Mouse (Mus musculus): ENCODE data around the gene Phrf1.
"Not testable (repeated sequence)": the region's sequence is repeated elsewhere in the genome, so short reads cannot be mapped to it uniquely, and the experiment has no call there.

Phrf1 gene

DNA sequence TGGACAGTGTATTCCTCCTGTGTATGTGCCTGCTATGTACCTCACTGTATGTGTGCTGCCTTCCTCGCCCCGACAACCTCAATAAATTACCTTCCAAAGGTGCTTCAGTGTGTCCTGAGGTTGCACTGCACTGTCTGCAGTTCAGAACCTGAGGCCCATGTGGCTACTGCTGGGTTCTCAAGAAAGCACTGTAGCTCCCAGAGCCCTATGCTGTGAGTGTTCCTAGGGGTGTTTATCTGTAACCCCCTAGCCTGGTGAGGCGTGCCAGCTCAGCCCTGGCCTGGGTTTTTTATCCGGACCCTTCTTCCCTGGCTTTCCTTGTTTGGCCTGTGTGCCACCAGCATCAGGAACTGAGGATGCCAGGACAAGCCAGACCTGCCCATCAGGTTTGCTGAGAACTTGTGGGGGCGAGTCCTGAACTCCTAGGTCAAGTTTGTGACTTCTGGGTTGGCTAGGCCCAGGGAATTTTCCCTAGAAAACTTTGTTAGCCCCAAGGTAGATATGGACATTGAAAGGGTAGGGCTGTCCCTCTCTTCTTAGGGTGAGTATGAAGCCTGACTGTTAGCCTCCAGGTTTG lies 9.9 kb upstream of the Phrf1 start:
- Histone ChIP-seq H3K36me3 (ENCODE audit: control insufficient read depth, insufficient read depth, low read length, poor library complexity, severe bottlenecking) (no peaks in the 10 kb centered on the region), H3K27me3 (ENCODE audit: control insufficient read depth, insufficient read depth, low read length, poor library complexity, severe bottlenecking) (no peaks in the 10 kb centered on the region)
- DNase-seq (ENCODE audit: low read depth, low spot score): no peak

- Histone ChIP-seq H3K36me3 (ENCODE audit: control insufficient read depth, insufficient read depth, low read length, poor library complexity, severe bottlenecking) (no peaks in the 10 kb centered on the region), H3K27me3 (ENCODE audit: control insufficient read depth, insufficient read depth, low read length, poor library complexity, severe bottlenecking) (no peaks in the 10 kb centered on the region; the same call in 1 of the 2 replicates)
- DNase-seq (ENCODE audit: low read depth, low spot score): no peak
Measured at GRCm38 (mm10) chr7:141219558-141220099, 9.0 kb upstream of the Phrf1 start.

- DNase-seq (ENCODE audit: low read depth, low spot score): no peak
- H3K27me3 ChIP-seq (ENCODE audit: control insufficient read depth, insufficient read depth, low read length, poor library complexity, severe bottlenecking): no peaks in the 10 kb centered on the region; the same call in 1 of the 2 replicates
- H3K36me3 ChIP-seq (ENCODE audit: control insufficient read depth, insufficient read depth, low read length, poor library complexity, severe bottlenecking): no peaks in the 10 kb centered on the region
Measured at GRCm38 (mm10) chr7:141220377-141220776, 8.2 kb upstream of the Phrf1 start.

GRCm38 (mm10) chr7:141221249-141222125 lies 7.1 kb upstream of the Phrf1 start:
- peak; percentile 93 for DNase-seq (ENCODE audit: low read depth, low spot score)

DNA sequence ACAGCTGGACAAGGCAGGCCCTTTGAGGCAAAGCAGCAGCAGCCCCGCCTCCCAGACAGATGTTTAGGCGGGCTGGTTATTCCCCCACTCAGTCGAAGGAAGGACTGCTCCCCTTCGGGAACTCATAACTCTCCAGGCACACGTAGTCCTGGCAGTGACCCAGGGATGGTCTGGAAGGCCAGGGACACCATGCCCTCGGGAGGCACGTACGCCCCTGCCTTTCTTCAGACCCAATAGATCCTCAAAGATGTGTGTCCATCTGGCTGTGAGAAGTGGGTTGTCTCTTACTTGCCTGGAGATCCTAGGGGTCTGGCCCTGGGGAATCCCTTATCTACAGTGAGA lies 6.5 kb upstream of the Phrf1 start:
- no peaks in the 10 kb centered on the region; the same call in 1 of the 2 replicates for H3K27me3 ChIP-seq (ENCODE audit: control insufficient read depth, insufficient read depth, low read length, poor library complexity, severe bottlenecking)
- H3K36me3 ChIP-seq (ENCODE audit: control insufficient read depth, insufficient read depth, low read length, poor library complexity, severe bottlenecking): no peaks in the 10 kb centered on the region
- no peak for DNase-seq (ENCODE audit: low read depth, low spot score)

More at GRCm38 (mm10) chr7:141221249-141222125, 7.1 kb upstream of the Phrf1 start:
- H3K36me3 ChIP-seq (ENCODE audit: control insufficient read depth, insufficient read depth, low read length, poor library complexity, severe bottlenecking): no peaks in the 10 kb centered on the region
- H3K27me3 ChIP-seq (ENCODE audit: control insufficient read depth, insufficient read depth, low read length, poor library complexity, severe bottlenecking): no peaks in the 10 kb centered on the region; the same call in 1 of the 2 replicates

DNA sequence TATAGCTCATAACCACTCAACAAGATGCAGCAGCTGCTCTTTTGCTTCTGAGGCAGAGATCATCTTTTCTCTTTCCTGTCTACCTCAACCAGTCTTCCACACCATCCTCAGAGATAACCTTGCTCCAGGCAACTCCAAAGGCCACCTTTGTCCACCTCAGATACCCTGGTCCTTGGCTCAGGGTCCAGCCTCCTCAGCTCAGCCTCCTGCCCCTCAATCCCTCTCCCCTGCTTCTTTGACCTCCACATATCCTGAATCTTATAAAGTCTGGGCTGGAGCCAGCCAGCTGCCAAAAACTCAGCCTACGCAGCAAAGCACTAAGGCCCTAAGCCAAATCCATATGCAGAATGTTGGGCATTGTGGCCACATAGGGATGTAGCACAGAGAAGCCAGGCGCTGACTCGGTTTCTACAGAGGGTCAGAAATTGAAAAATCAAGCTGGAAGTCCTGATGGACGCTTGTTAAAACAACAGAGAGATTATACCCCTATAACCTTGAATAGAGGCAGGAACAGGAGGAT lies 5.8 kb upstream of the Phrf1 start:
- Histone ChIP-seq H3K27me3 (ENCODE audit: control insufficient read depth, insufficient read depth, low read length, poor library complexity, severe bottlenecking) (no peaks in the 10 kb centered on the region; the same call in 1 of the 2 replicates), H3K36me3 (ENCODE audit: control insufficient read depth, insufficient read depth, low read length, poor library complexity, severe bottlenecking) (no peaks in the 10 kb centered on the region)
- no peak for DNase-seq (ENCODE audit: low read depth, low spot score)

- no peaks in the 10 kb centered on the region; the same call in 1 of the 2 replicates for H3K27me3 ChIP-seq (ENCODE audit: control insufficient read depth, insufficient read depth, low read length, poor library complexity, severe bottlenecking)
- H3K36me3 ChIP-seq (ENCODE audit: control insufficient read depth, insufficient read depth, low read length, poor library complexity, severe bottlenecking): no peaks in the 10 kb centered on the region; the same call in 1 of the 2 replicates
- peak; percentile 31 for DNase-seq (ENCODE audit: low read depth, low spot score)
Measured at GRCm38 (mm10) chr7:141226535-141226934, 2.0 kb upstream of the Phrf1 start.

DNA sequence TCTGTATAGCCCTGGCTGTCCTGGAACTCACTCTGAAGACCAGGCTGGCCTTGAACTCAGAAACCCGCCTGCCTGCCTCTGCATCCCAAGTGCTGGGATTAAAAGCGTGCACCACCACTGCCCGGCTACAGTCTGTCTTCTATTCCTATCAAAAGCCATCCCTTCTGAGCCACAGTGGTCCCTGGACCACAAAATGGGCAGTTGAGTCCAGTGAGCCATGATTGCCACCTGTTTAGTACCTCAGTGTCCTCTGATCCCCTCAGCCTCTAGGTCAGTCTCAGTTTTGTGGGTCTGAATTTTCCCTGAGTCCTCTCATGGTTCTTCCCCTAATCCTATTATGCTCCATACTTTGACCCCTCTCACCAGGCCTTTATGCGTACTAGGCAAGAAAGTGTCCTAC lies 788 bp upstream of the Phrf1 start:
- Histone ChIP-seq H3K36me3 (ENCODE audit: control insufficient read depth, insufficient read depth, low read length, poor library complexity, severe bottlenecking) (peaks cover under 1% of the 10 kb centered on the region), H3K27me3 (ENCODE audit: control insufficient read depth, insufficient read depth, low read length, poor library complexity, severe bottlenecking) (no peaks in the 10 kb centered on the region; the same call in 1 of the 2 replicates)
- no peak for DNase-seq (ENCODE audit: low read depth, low spot score)

DNA sequence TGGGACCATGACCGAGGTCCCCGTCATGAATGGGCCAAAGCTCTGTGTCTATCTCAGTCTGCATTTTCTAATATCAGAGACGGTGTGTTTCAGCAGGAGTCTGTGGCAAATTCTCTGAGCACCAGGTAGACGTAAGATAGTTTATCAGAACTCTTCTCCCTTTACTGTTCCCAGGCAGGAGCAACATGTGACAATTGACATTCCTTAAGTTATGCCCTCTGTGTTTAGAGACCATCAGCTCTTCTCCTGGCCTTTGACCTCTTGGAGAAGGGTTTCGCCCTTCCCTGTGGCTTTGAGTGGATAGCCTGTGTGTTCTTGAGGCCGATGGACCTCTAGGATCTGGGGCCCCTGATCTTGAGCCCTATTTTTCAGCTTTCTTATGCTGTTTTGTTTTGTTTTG lies 1.1 kb downstream of the Phrf1 start:
- no peak for DNase-seq (ENCODE audit: low read depth, low spot score)
- no peaks in the 10 kb centered on the region for H3K27me3 ChIP-seq (ENCODE audit: control insufficient read depth, insufficient read depth, low read length, poor library complexity, severe bottlenecking)
- H3K36me3 ChIP-seq (ENCODE audit: control insufficient read depth, insufficient read depth, low read length, poor library complexity, severe bottlenecking): peaks cover 4% of the 10 kb centered on the region

DNA sequence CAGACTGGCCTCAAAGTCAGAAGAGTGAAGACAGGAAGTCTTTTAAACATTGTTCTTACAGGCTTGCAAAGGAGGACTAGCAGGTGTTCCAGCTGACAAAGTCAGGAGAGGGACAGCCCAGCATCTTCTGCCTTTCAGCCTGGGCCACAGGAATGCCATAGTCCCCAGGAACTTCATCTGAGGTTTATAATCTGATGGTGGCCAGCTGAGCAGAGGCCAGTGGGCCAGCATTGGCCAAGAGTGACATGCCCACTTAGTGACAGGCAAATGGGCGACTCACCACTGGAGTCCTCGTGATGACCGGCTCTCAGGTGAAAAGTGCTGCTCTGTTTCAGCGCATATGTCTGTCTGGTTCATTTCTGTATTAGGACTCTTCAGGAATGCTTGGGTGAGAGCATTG lies 2.0 kb downstream of the Phrf1 start:
- H3K27me3 ChIP-seq (ENCODE audit: control insufficient read depth, insufficient read depth, low read length, poor library complexity, severe bottlenecking): no peaks in the 10 kb centered on the region
- no peak for DNase-seq (ENCODE audit: low read depth, low spot score)
- peaks cover 4% of the 10 kb centered on the region for H3K36me3 ChIP-seq (ENCODE audit: control insufficient read depth, insufficient read depth, low read length, poor library complexity, severe bottlenecking)

GRCm38 (mm10) chr7:141231111-141231510 lies 2.5 kb downstream of the Phrf1 start:
- no peak for DNase-seq (ENCODE audit: low read depth, low spot score)
- Histone ChIP-seq H3K36me3 (ENCODE audit: control insufficient read depth, insufficient read depth, low read length, poor library complexity, severe bottlenecking) (peaks cover 6% of the 10 kb centered on the region), H3K27me3 (ENCODE audit: control insufficient read depth, insufficient read depth, low read length, poor library complexity, severe bottlenecking) (no peaks in the 10 kb centered on the region)

DNA sequence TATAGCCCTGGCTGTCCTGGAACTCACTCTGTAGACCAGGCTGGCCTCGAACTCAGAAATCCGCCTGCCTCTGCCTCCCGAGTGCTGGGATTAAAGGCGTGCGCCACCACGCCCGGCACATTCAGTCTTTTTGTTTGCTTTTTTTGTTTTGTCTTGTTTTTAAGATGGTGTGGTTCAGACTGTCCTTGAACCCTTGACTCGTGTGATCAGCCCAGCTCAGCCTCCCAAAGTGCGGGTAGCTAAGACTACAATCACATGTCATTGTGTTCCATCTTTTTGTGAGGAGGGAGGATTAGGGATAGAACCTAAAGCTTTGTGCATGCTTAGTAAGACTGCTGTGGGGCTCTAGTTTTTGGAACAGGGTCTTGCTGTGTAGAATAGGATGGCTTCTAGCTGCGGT lies 3.0 kb downstream of the Phrf1 start:
- Histone ChIP-seq H3K36me3 (ENCODE audit: control insufficient read depth, insufficient read depth, low read length, poor library complexity, severe bottlenecking) (peaks cover 6% of the 10 kb centered on the region), H3K27me3 (ENCODE audit: control insufficient read depth, insufficient read depth, low read length, poor library complexity, severe bottlenecking) (no peaks in the 10 kb centered on the region)
- DNase-seq (ENCODE audit: low read depth, low spot score): no peak

DNA sequence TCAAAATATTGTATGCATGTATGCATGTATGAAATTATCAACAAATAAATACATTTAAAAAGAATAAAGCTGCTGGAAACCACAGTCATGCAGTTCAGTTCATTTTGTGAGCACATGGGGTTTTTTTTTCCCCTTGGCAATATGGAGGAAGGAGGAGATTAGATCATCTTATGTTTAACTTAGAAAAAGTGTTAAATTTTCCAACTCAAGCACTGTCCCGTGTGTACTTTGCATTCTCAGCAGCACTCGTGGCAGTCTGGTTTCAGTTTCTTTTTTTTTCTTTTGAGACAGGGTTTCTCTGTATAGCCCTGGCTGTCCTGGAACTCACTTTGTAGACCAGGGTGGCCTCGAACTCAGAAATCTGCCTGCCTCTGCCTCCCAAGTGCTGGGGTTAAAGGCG lies 21.9 kb downstream of the Phrf1 start:
- DNase-seq (ENCODE audit: low read depth, low spot score); H3K27me3 ChIP-seq (ENCODE audit: control insufficient read depth, insufficient read depth, low read length, poor library complexity, severe bottlenecking): not testable (repeated sequence)
- peaks cover 17% of the 10 kb centered on the region for H3K36me3 ChIP-seq (ENCODE audit: control insufficient read depth, insufficient read depth, low read length, poor library complexity, severe bottlenecking)

DNA sequence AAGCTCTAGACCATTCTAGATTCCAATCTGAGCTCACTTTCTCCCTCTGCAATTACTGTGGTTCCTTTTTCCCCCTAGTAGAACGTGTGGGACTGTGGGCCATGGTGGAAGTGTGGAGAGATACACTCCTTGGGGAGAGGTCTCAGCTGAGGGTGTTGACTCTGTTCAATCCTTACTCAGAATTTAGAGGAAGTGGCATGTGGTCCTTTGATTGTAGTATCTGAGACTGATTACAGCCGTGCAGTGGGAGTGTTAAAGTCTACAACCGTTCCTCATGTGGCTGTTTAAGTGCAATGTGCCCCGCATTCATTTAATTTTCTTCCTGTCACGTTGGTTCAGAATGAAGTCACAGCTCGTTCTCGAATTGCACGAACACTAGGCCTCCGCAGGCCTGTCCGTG lies 27.6 kb downstream of the Phrf1 start:
- no peaks in the 10 kb centered on the region for H3K27me3 ChIP-seq (ENCODE audit: control insufficient read depth, insufficient read depth, low read length, poor library complexity, severe bottlenecking)
- DNase-seq (ENCODE audit: low read depth, low spot score): no peak
- peaks cover 32% of the 10 kb centered on the region for H3K36me3 ChIP-seq (ENCODE audit: control insufficient read depth, insufficient read depth, low read length, poor library complexity, severe bottlenecking)

DNA sequence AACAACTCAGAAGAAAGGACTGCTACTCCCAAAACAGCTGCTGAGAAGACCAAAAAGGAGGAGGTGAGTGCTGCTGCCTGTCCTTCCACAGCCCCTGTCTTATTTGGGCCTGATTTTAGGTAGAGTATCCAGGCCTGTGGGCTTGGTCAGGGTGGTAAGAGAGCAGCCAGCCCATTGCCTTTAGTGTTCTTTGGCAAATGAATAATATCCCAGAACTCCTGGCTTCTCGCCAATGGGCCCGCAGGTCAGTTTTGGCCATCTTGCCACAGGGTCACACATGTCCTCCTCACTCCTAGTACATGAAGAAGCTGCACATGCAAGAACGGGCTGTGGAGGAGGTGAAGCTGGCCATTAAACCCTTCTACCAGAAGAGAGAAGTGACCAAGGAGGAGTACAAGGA lies 32.9 kb downstream of the Phrf1 start:
- DNase-seq (ENCODE audit: low read depth, low spot score): no peak
- H3K36me3 ChIP-seq (ENCODE audit: control insufficient read depth, insufficient read depth, low read length, poor library complexity, severe bottlenecking): peaks cover 25% of the 10 kb centered on the region

More for the DNA sequence above, 32.9 kb downstream of the Phrf1 start:
- H3K27me3 ChIP-seq (ENCODE audit: control insufficient read depth, insufficient read depth, low read length, poor library complexity, severe bottlenecking): no peaks in the 10 kb centered on the region
